Mouse (Mus musculus) layer of hippocampus, postnatal 10 days (tissue): ENCODE measurements at regions not wholly inside any gene's neighbourhood (a gene's known extent, or its start where the extent isn't known, plus 50 kb on each side); places are given as distances from the start of the nearest gene placed in this dataset.

Source experiments
- DNase-seq, 2 experiments: peaks; one replicate each; pipeline ENCODE4 v3.0.0; 2021; ENCODE audit warnings: low spot score in 2 of 2
- microRNA-seq, 2 experiments: library from miRNA; unstranded; fragments of <30 nt; microRNA quantifications; one replicate each; pipeline ENCODE4 v1.2.0; 2021

DNA sequence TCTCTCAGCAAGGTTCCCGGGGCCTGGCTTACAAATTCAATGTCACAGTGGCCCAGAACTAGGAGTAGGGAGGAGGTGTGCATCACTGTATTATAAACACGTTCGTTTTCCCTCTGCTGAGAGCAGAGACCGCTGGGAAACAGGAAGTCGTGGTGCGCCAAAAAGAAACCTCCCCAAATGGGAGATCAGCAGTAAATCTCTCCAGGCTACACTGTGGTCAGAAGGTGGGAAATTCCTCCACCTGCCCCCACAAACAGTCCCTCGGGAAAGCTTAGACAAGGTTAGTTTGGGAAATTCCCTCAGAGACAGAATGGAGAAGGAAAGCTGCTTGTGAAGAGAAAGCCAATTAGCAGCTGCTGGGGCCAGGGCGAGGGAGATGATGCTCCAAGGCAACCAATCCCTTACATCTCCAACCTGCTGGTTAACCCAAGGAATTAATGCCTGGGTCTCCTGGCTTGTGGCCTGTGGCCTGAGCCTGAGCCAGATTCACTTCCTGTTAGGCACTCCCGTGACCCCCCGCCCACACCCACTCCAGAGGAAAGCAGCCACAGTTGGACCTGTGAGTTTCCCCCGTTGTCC is 57.2 kb upstream of the Peli1 start:
- DNase-seq, result peak; percentile 30 to 33

DNA sequence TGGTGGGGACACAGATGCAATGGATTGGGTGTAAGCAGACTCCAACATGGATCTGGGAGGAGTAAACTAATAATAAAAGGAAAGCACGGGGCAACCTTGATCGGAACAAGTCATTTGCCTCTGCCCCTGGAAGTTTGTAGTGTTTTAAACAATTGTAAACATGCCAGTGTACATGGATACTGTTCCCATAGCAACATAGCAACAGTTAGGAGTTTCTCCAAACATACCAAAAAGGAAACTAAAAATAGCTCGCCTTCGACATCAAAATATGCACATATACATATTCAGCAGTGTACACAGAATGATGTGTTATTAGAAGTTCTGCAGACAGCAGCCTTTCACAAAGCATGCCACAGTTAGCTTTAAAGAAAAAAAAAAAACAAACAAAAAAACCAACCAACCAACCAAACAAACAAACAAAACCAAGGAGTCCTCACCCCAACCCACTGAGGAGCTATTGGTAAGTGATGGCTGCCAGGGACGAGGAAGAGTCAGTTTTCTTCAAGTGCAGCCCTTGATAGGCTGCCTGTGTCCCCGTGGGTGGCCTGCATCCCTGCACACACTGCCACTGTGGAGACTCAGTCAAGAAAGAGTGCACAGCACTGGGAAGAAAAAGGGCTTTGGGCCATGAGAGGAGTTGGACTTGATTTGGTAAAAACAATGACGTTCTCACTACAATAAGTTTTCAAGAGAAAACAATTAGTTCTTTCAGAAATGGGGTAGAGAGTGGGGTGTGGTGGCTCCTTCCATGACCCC is 54.8 kb upstream of the Peli1 start:
- DNase-seq, result no peak

DNA sequence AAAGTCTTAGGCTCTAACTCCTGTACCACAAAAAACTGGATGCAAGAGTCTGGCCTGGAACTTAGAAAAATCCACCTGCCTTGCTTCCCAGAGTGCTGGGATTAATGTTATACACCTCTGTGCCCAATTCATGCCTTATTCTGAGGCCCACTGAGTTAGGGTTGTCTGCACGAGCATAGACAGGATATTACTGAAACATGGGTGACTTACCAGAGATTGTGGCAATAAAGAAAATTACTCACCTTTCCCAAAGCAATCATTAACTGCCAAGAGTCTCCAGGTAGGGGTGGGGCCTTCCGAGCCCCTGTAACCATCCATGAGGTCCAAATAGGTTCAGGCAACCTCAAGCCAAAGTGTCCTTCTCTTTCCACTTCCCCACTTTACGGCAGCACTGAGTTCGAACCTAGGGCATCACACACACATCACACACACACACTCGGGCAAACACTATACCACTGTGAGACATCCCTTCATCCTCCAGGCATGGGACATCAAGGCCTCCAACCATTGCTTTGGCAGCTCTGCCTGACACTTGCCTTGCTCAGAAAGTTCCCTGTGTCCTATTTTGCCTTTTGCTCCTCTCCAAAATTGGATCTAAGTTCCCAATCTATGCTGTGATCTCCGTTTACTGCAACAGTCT is 53.7 kb upstream of the Peli1 start:
- no peak for DNase-seq

DNA sequence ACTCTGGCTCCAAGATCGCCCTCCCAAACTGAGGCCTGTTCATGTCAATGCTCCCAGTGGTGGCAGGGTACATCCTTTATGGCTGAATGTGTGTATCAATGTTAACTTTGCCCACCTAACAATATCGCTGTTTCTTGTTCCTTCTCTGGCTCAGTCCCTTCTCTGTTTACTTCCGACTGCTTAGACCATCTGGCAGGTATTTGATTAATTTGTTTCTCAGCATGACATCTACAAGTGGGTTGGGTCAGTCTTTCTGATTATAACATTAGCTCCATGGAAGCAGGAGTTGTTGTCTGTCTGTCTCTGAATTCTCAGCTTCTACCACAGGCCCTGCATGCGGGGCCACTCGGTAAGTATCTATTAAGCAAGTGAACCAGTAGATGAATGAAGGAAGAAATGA is 49.9 kb upstream of the Peli1 start:
- DNase-seq, result no peak

Small RNA genes lying in the stretch of these regions (microRNA-seq; reads per million reads assigned to microRNA genes)
- gene Gm23681, result 0 reads per million in 2 experiments
